Mouse (Mus musculus): ENCODE results near the gene Garnl3.

GRCm38 (mm10) chr2:33169445-33169844 is 38.0 kb upstream of the Garnl3 start:
- TF ChIP-seq CTCF (IDR thresholded peaks at IDR 0.05; ENCODE audit: extremely low read depth, insufficient read depth, low read length), result no peak
- TF ChIP-seq POLR2A (IDR thresholded peaks at IDR 0.05; ENCODE audit: extremely low read depth, insufficient read depth, low read length), result no peak
